Mouse (Mus musculus) brown adipose tissue, adult 24 weeks (tissue): Measurements from ENCODE around the gene Krt76. TPM values are rescaled to one million over a fixed set of nuclear protein-coding genes. Genes with fewer than 3 reads are reported as not detected.

Source experiments
- H3K27ac ChIP-seq: fragments of 200-500 bp; replicated peaks from 2 replicates; pipeline ENCODE4 v1.5.1; 2012; ENCODE audit warnings: low read depth, mild to moderate bottlenecking, low read length
- H3K4me1 ChIP-seq: fragments of 200-500 bp; 2 replicates; pipeline ENCODE4 v1.6.1; 2012; ENCODE audit warnings: low read length, mixed read lengths; ENCODE audit not compliant: control insufficient read depth, insufficient read depth, insufficient read length
- H3K4me3 ChIP-seq: fragments of 200-500 bp; 2 replicates; pipeline ENCODE4 v1.5.1; 2012; ENCODE audit warnings: low read depth, mild to moderate bottlenecking, low read length, moderate library complexity; ENCODE audit not compliant: insufficient read depth
- polyA plus RNA-seq: library from polyadenylated mRNA; stranded (reverse); fragments of >200 nt; gene quantifications from 2 replicates; pipeline ENCODE4 v1.2.4, GENCODE M21; 2012; ENCODE audit not compliant: missing spikeins, insufficient read depth, insufficient read length

The Krt76 gene
- not detected in 2 replicates for polyA plus RNA-seq

DNA sequence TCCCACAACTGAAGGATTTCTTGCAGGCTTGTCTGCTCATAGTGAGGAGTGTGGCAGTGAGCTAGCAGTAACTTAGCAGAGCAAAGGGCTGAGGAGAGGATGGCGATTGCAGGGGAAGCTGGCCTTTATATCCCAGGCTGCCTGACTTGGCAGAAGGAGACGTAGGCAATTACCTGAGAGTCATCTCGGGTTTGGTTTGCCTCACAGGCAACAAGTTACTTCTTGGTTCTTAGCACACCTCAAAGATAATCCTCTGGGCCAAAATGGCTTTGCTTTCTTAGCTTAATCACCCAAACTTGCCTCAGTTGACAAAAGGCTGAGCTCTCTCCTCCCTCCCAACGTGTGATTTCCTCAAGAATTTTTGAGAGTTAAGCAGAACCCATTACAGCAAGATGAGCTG lies at the start of gene Krt76:
Gene Krt76, minus strand, starts transcription at position 101 of the 400 bp plus-strand sequence.
- H3K4me1 ChIP-seq = no peaks in the 10 kb centered on the region
- no peak within 1 kb of the TSS for H3K27ac ChIP-seq
- no peak within 1 kb of the TSS for H3K4me3 ChIP-seq

DNA sequence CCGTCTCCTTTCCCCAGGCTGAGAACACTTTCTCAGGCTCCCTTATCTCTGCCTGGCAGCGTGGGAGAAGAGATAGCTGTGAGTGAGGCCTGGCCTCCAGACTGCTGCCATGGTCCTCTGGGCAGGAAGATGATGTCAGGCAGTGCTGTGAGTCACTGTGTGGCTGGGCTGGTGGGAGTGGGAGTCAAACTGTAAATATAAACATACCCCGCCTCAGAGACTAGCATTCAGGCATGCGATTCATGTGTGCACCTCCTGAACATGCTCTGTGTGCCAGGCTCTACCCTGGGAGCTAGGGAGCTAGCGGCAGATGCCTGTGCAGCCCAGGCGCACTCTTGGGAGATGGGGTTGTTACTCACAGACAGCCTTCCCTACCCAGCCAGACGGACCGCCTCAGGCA lies 49.2 kb upstream of the Krt76 start:
- no peak overlapping the region for H3K4me3 ChIP-seq
- peaks cover 14% of the 10 kb centered on the region for H3K4me1 ChIP-seq
- H3K27ac ChIP-seq = peak overlapping the region; percentile 70

DNA sequence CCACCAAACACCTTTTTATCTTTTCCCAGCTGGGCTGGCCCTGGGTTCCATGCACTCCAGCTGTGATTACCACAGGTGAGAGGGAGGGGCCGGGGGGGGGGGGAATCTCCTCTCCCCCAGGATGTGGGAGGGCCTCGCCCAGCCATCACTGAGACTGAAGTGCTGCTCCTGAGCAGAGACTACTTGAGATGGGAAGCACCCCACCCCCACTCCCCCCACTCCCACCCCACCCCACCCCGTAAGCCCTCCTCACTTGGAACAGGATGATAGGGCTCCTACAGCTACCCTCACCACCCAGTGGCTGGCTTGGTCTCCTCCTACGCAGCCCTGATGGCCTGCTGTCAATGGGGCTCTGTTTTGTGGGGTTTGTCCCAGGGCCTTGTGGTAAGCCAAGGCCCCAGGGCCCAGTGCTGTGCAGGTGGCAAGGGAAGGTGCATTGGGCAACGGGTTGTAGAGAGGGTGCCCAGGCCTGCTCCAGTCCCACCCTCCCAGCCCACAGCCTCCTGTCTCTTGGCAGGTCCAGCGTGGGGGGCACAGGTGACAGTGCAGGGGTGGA lies 47.6 kb upstream of the Krt76 start, which contains the start of gene Krt79:
Gene Krt79, minus strand, starts transcription at position 51 of the 556 bp plus-strand sequence.
- Histone ChIP-seq H3K27ac (peak within 1 kb of the TSS; percentile 83), H3K4me3 (no peak within 1 kb of the TSS), H3K4me1 (peaks cover 20% of the 10 kb centered on the region)

DNA sequence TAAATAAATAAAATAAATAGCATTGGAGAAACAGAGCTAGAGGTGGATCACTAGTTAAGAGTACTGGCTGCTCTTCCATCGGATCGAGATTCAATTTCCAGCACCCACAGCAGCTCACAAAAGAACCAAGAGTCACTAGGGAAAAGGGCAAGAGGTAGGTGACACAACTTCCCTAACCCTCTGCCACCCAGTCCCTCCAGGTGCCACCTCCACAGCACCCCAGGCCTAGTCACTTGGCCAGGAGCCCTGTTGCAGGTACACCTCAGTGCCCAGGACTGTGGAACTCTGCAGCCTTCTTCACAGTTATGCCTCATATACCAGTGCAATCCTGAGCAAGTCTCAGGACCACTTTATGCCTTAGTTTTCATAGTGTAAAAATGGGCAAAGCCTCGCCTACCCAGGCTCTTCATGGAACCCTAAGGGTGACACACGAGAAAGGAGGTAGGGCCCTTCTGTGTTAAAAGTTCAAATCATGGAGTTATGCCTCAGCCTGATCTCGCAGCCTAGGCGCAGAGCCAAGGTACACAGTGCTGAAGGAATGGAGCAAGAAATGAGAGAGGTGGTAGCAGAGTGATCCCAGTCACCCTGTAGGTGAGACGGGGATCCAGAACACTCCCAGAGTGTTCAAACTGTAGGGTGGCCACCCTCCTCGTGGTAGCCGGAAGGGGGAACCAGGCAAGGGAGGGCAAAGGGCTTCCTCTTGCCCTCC lies 46.0 kb upstream of the Krt76 start:
- Histone ChIP-seq H3K27ac (peak overlapping the region; percentile 83), H3K4me1 (peaks cover 20% of the 10 kb centered on the region), H3K4me3 (no peak overlapping the region)

DNA sequence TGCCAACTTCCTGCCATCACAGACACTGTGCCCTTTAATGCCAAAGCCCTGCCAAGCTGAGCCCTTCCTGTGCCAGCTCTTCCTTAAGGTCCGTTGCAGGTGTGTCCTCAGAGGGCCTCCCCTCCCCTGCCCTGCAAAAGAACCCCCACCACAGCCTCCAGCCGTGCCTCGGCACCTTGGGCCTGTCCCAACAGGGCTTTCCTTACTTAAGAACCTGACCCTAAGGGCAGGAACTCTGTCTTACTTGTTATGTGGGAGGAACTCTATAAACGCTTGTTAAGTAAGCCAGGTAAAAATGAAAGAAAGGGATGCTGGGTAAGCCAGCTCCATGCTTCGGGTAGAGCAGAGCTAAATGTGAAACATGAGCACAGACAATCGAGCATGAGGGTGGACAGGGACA lies 40.3 kb upstream of the Krt76 start:
- peaks cover 21% of the 10 kb centered on the region for H3K4me1 ChIP-seq
- no peak overlapping the region for H3K27ac ChIP-seq
- no peak overlapping the region for H3K4me3 ChIP-seq

DNA sequence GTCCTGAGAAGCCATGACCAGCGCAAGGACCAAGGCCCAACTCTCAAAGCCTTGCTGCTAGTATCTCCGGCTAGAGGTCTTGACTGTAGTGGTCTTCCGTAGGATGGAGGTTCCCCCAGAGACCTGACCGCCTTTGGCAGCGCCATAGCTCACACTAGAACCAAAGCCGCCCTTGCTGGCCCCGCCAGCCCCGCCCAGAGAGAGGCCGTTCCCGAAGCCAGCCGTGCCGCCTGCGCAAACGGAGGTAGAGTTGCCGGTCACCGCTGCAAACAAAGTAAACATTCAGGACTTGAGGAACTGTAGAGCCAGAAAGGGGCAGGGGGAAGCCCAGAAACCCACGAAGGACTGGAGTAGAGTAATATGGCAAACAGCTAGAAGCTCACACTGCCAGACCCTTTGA lies 36.9 kb upstream of the Krt76 start:
- Histone ChIP-seq H3K27ac (peak overlapping the region; percentile 91), H3K4me1 (peaks cover 9% of the 10 kb centered on the region; the same call in 1 of the 2 replicates), H3K4me3 (peak overlapping the region; percentile 34)

DNA sequence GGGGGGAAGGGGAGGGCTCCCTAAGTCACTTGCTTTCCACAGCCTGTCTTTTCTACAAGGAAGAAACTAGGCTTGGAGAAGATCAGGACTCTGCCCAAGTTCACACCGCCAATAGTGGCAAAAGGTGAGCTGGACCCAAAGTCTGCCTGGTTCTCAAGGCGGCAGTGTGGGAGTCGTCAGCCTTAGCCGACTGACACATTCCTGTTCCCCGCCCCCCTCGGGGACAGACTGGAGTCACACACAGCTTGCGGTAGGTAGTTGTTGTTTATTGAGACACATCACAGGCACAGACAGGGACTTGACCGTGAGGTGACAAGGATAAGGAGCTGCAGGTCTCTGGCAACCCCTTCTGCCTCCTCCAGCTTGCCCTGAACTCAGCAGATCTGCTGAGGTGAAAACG lies 36.4 kb upstream of the Krt76 start:
- Histone ChIP-seq H3K27ac (peak overlapping the region; percentile 91), H3K4me3 (peak overlapping the region; percentile 34), H3K4me1 (peaks cover 9% of the 10 kb centered on the region; the same call in 1 of the 2 replicates)

DNA sequence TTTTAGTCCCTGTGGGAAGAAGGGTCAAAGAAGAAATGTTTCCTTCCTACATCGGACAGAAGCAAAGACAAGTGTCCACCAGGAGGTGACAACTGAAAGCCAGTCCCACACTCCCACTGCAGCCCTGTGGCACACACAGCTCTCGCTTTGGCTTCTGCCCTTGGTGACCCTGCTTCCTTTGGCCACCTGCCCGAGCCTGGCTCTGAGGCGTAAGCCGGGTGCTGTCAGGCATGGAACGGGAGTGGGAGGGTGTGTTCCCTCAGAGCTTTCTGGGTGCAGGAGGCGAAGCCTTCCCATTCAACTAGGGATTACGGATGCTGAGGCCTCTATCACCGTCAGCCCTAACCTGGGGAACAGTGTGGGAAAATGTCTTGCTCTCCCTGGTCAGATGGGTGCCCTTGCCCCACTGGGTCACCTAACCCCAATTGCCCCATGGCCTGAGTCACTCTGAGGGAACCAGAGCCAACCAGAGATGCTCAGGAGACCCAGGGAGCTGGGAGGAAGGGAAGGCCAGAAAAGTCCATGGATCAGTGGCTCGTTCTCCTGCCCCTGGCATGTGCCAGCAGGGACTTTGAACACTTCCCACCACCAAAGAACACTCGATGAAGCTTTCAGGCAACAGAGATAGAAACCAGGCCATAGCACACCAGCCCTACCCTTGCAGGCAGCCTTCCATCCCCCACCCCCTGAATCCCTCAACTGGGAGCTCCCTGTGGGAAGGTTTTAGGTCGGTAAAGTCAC lies 34.8 kb upstream of the Krt76 start:
- Histone ChIP-seq H3K4me3 (no peak overlapping the region), H3K4me1 (peaks cover 9% of the 10 kb centered on the region; the same call in 1 of the 2 replicates), H3K27ac (peak overlapping the region; percentile 94)

DNA sequence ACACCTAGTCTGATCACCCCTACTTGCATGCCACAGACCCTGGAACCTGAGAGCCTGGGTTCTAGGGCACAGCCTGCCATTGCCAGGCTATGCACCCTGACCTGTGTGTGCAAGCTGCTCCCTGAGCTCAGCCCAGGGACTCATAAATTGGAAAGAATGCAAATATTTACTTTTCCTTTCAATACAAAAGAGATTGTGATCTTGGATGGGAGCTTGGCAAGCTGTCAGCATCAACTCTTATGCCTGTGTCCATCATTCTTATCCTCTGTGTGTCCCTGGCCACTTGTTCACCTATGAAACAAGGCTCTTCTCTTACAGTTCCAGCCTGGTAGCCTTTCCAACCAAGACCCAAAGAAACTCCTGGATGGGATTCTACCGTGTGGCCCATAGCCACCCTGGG lies 32.3 kb upstream of the Krt76 start:
- Histone ChIP-seq H3K27ac (no peak overlapping the region), H3K4me1 (peaks cover 4% of the 10 kb centered on the region; the same call in 1 of the 2 replicates), H3K4me3 (no peak overlapping the region)

DNA sequence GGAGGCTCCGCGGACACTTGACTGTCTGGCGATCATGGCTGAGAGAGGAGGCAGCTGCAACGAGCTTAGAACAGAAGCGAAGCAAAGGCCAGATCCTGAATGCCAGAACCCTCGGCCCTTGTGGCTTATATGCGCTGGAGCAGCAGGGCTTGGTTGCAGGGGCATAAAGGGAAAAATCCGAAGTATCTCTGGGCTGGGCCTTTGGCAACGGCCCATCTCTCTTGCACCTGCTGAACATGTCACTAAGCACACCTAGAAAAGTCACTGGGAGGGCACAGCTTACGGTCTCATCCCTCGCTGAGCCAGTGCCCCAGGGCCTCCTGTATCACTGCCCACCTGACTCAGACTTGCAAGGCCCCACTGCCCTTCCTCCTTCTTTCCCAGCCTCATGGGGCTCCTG lies 31.9 kb upstream of the Krt76 start, which contains the start of gene Krt4:
Gene Krt4, minus strand, starts transcription at position 101 of the 400 bp plus-strand sequence.
- Histone ChIP-seq H3K27ac (no peak within 1 kb of the TSS), H3K4me3 (no peak within 1 kb of the TSS), H3K4me1 (peaks cover 4% of the 10 kb centered on the region; the same call in 1 of the 2 replicates)

DNA sequence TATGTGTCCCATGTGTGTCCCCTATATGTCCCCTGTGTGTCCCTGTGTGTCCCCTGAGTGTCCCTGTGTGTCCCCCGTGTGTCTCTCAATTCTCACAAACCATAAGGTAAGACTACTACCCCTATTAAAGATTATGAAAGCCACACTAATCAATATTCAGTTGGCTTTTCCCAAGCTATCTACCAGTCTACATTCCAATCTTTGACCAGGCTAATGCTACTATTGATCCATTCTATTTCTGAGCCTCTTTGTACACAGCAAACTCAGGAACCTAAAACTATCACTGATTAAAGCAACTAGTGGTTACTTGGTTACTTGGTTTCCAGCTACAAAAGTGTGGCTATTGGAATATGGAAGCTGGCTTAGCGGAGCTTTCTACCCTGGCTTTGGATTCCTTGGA lies 29.6 kb upstream of the Krt76 start:
- no peak overlapping the region for H3K27ac ChIP-seq
- no peaks in the 10 kb centered on the region for H3K4me1 ChIP-seq
- no peak overlapping the region for H3K4me3 ChIP-seq

DNA sequence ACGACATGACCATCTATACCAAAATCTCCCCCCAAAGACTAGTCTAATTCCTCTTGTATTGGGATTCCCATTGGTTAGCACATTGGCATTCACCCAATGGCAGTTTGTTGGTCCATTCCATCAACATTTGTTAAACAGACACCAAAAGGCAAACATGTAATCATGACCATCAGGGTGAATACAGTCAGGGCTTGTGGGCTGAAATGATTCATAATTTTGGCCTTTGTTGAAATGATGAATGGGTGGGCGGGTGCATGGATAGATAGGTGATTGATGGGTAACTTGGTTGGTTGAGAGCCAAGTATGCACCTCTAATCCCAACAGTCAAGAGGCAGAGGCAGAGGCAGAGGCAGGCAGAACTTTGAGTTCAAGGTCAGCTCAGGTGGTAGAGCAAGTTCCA lies 23.4 kb upstream of the Krt76 start:
- Histone ChIP-seq H3K4me3 (no peak overlapping the region), H3K4me1 (no peaks in the 10 kb centered on the region), H3K27ac (no peak overlapping the region)

DNA sequence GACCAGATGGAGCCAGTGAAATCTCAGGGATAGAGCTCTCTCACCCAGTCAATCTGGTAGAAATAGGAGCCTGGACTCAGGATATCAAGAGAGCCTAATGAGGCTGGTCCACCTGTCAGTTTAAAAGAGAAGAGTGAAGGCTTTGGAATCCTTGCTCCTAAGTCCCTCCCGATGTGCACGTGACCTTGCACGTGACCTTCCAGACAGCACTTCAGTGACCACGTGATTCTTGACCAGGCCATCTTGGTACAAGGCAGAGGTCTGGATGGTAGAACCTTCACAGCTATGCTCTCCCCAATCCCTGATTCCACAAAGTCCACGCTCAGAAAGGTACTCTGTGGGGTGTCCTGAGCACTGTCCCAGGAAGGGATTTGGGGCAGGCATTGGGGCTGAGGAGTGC lies 12.1 kb upstream of the Krt76 start:
- no peak overlapping the region for H3K27ac ChIP-seq
- H3K4me1 ChIP-seq = no peaks in the 10 kb centered on the region
- no peak overlapping the region for H3K4me3 ChIP-seq

DNA sequence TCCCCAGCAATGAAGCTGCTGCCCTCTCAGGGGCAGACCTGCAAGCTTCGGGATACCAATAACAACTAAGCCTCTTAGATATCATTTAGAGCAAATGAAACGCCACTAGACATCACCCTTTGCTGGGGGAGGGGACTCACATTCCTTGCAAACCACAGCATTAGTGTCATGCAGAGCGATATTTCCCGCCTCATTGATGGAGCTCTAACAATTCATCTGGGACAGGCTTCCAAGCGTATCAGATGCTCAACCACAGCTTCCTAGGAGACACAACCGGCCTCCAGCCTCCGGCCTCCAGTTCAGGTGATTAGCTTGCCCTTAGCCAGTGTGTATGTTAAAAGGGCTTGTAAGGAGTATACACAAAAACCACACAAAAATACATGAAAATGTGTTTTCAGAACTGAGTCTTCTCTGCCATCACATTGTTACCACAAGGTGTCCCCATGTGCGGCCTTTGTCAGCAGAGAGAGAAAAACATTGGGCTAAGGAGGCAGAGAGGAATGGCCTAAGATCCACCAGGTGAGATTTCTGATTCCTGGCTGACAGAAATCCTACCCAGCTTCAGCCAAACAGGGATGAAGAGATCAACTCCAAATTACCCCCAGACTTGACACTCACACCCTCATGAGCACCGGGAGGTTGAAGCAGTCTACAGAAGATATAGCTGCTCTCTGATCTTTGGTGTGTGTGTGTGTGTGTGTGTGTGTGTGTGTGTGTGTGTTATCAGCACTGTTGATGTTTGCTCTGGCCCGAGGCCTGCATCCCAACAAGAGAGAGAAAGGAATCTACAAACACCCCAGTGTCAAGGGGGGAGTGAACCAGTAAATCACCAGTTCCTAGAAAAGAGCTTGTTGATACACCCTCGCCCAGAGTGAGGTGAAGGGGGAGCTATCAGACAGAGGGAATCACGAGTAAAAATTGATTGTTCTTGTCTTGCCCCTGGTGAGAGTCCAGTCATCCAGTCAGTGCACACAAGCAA lies 9.7 kb upstream of the Krt76 start:
- Histone ChIP-seq H3K27ac (no peak overlapping the region), H3K4me1 (no peaks in the 10 kb centered on the region), H3K4me3 (no peak overlapping the region)
